Mouse (Mus musculus) thymus, adult 2 months (tissue): ENCODE measurements at regions not wholly inside any gene's neighbourhood (a gene's known extent, or its start where the extent isn't known, plus 50 kb on each side); places are given as distances from the start of the nearest gene placed in this dataset.

Experiments used
- CTCF ChIP-seq: fragments of 200-500 bp; IDR thresholded peaks from 2 replicates; pipeline ENCODE4 v1.5.1; 2012; ENCODE audit warnings: mild to moderate bottlenecking, control low read depth, low read length, moderate library complexity, borderline replicate concordance; ENCODE audit not compliant: control insufficient read depth, poor library complexity, insufficient read depth; ENCODE audit errors: extremely low read depth
- POLR2A ChIP-seq: fragments of 200-500 bp; IDR thresholded peaks from 2 replicates; pipeline ENCODE4 v1.6.1; 2012; ENCODE audit warnings: mild to moderate bottlenecking, low read length, control low read depth, moderate library complexity; ENCODE audit not compliant: control insufficient read depth, poor library complexity, insufficient read depth; ENCODE audit errors: extremely low read depth

GRCm38 (mm10) chr8:92183331-92183730 lies 174.1 kb upstream of the Irx5 start:
- TF ChIP-seq CTCF (no peak), POLR2A (no peak)
